Mouse (Mus musculus) layer of hippocampus, adult 8-10 months (tissue): ENCODE results near the gene Sema7a. TPM values are rescaled to one million over a fixed set of nuclear protein-coding genes. Genes with fewer than 3 reads are reported as not detected.

ENCODE experiments used
- DNase-seq, 2 experiments: peaks; one replicate each; pipeline ENCODE4 v3.0.0; 2022; ENCODE audit warnings: low spot score in 2 of 2
- total RNA-seq, 4 experiments: library from RNA; stranded (reverse); gene quantifications; 2 replicates each; pipeline ENCODE4 v1.2.4; 2022

The Sema7a gene
- total RNA-seq, 4 experiments from 2014 or later, result 91.0 to 102 (median 94.4) TPM

DNA sequence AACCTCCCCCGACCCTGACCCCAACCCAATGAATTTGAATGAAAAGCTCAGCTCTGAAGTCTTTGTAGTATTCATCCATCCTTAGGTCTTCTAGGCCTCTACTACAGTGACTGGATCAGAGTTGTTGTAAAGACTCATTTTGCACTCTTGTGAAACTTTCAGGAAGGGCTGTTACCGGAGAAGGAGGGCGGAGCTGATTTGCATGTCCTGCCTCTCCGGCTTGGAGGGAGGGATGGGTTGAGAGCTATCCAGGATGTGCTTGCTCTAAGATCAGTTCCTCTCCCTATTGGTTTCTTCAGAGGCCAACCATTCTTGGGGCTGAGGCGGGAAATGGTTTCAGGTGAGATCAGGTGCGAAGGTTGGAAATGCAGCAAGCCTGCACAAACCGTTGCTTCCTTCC lies 71.1 kb downstream of the Sema7a start:
- DNase-seq, result no peak

DNA sequence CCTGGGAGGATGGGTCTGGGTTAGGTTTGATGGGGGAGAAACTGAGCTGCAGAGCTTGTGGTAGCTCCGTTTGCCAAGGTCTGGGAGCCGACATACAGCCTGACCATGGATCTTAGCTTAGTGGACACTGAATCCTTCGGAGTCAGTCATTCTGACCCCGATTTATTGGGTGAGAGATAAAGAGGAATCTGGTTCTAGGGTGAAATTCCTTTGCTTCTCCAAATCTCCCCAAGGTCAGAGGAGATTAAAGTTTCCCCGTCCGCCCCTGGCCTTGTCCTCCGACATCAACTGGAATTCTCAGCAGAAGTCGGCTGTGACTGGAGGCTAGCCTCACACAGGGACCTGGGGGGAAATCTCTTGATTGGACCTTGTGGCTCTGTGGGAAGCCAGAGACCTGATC lies 71.6 kb downstream of the Sema7a start:
- no peak for DNase-seq

Other genes starting within 250 kb of the Sema7a start
- gene Edc3, start 231.6 kb upstream of the Sema7a start, total RNA-seq, result 10 to 100 TPM; 14.0 to 23.7 (median 14.6) TPM
- 100 to 1,000 TPM in 1 of 4 experiments, 10 to 100 TPM in 3; 72.0 to 102 (median 84.5) TPM for gene Clk3, start 174.3 kb upstream of the Sema7a start, total RNA-seq
- 10 to 100 TPM in 1 of 4 experiments, 1 to 10 TPM in 3; 7.5 to 11.5 (median 7.7) TPM for gene Arid3b, start 103.3 kb upstream of the Sema7a start, total RNA-seq
- 100 to 1,000 TPM in 2 of 4 experiments, 10 to 100 TPM in 2; 94.6 to 102 (median 98.2) TPM for gene Ubl7, start 29.1 kb upstream of the Sema7a start, total RNA-seq
- 1 to 10 TPM; 2.4 to 4.6 (median 3.1) TPM for gene Cyp11a1, start 66.3 kb downstream of the Sema7a start, total RNA-seq
- gene Stra6, start 123.7 kb downstream of the Sema7a start, total RNA-seq, result 10 to 100 TPM; 17.0 to 22.6 (median 18.2) TPM
- gene Ccdc33, start 178.7 kb downstream of the Sema7a start, total RNA-seq, result 1 to 10 TPM in 3 of 4 experiments, under 1 TPM in 1; 0.87 to 2.0 (median 1.3) TPM